Mouse (Mus musculus): ENCODE measurements at regions not wholly inside any gene's neighbourhood (a gene's known extent, or its start where the extent isn't known, plus 50 kb on each side); places are given as distances from the start of the nearest gene placed in this dataset.

GRCm38 (mm10) chr5:37903861-37904260, 79.5 kb upstream of the Msx1 start:
- no peak for TF ChIP-seq POLR2A (IDR thresholded peaks at IDR 0.05; ENCODE audit: low read depth, low read length)
- no peak for TF ChIP-seq CTCF (IDR thresholded peaks at IDR 0.05; ENCODE audit: borderline replicate concordance, insufficient read depth, low read length)
